Mouse (Mus musculus) testis, adult 2 months (tissue): ENCODE data around the gene Pck1. TPM values are rescaled to one million over a fixed set of nuclear protein-coding genes. Genes with fewer than 3 reads are reported as not detected.
A peak's percentile ranks its signal among the peaks of the same experiment; 100 is the strongest.

Experiments used
- H3K27ac ChIP-seq: fragments of 200-500 bp; 2 replicates; pipeline ENCODE4 v1.5.1; 2012; ENCODE audit warnings: low read depth, low read length; ENCODE audit not compliant: control insufficient read depth, insufficient read depth
- H3K27me3 ChIP-seq: fragments of 200-500 bp; 2 replicates; pipeline ENCODE4 v1.6.1; 2012; ENCODE audit warnings: mild to moderate bottlenecking, low read length, moderate library complexity; ENCODE audit not compliant: control insufficient read depth, insufficient read depth
- H3K36me3 ChIP-seq: fragments of 200-500 bp; 2 replicates; pipeline ENCODE4 v1.6.1; 2012; ENCODE audit warnings: mild to moderate bottlenecking, low read length; ENCODE audit not compliant: control insufficient read depth, insufficient read depth
- H3K4me1 ChIP-seq: fragments of 200-500 bp; 2 replicates; pipeline ENCODE4 v1.6.1; 2012; ENCODE audit warnings: low read length; ENCODE audit not compliant: control insufficient read depth, insufficient read depth
- H3K4me3 ChIP-seq: fragments of 200-500 bp; 2 replicates; pipeline ENCODE4 v1.5.1; 2012; ENCODE audit warnings: low read depth, mild to moderate bottlenecking, low read length, moderate library complexity, mixed read lengths; ENCODE audit not compliant: control insufficient read depth
- CTCF ChIP-seq: fragments of 200-500 bp; IDR thresholded peaks from 2 replicates; pipeline ENCODE4 v1.5.1; 2012; ENCODE audit warnings: low read depth, mild to moderate bottlenecking, inconsistent platforms, low read length, moderate library complexity; ENCODE audit not compliant: control insufficient read depth, insufficient read depth, insufficient replicate concordance
- POLR2A ChIP-seq: fragments of 200-500 bp; IDR thresholded peaks from 2 replicates; pipeline ENCODE4 v1.6.1; 2012; ENCODE audit warnings: low read depth, mild to moderate bottlenecking, inconsistent platforms, low read length, moderate library complexity; ENCODE audit not compliant: control insufficient read depth
- polyA plus RNA-seq: library from polyadenylated mRNA; depleted of rRNA; stranded (reverse); fragments of >200 nt; gene quantifications from 2 replicates; pipeline ENCODE4 v1.2.3, GENCODE M21; 2012; rRNA removed

The Pck1 gene
- polyA plus RNA-seq, 1 experiment = 0.23 TPM

- Histone ChIP-seq H3K36me3 (no peaks in the 10 kb centered on the region), H3K27me3 (no peaks in the 10 kb centered on the region), H3K4me1 (peaks cover 6% of the 10 kb centered on the region), H3K27ac (no peak overlapping the region), H3K4me3 (no peak overlapping the region)
- TF ChIP-seq POLR2A = no peak
- TF ChIP-seq CTCF = no peak
Measured at GRCm38 (mm10) chr2:173187182-173187855, 34.5 kb downstream of the Pck1 start.

GRCm38 (mm10) chr2:173194796-173195195, 41.9 kb downstream of the Pck1 start:
- Histone ChIP-seq H3K27me3 (no peaks in the 10 kb centered on the region), H3K27ac (no peak overlapping the region), H3K36me3 (no peaks in the 10 kb centered on the region), H3K4me3 (no peak overlapping the region), H3K4me1 (no peaks in the 10 kb centered on the region)
- no peak for TF ChIP-seq POLR2A
- TF ChIP-seq CTCF = no peak

GRCm38 (mm10) chr2:173202924-173203689, 50.3 kb downstream of the Pck1 start:
- peaks cover 13% of the 10 kb centered on the region for H3K4me1 ChIP-seq
- TF ChIP-seq CTCF (no peak), POLR2A (no peak)
- no peak overlapping the region for H3K4me3 ChIP-seq
- no peaks in the 10 kb centered on the region for H3K36me3 ChIP-seq
- no peak overlapping the region for H3K27ac ChIP-seq
- H3K27me3 ChIP-seq = no peaks in the 10 kb centered on the region

GRCm38 (mm10) chr2:173203726-173204125, 50.9 kb downstream of the Pck1 start:
- H3K36me3 ChIP-seq = no peaks in the 10 kb centered on the region
- TF ChIP-seq POLR2A (no peak), CTCF (no peak)

GRCm38 (mm10) chr2:173204671-173205070, 51.8 kb downstream of the Pck1 start:
- no peaks in the 10 kb centered on the region for H3K27me3 ChIP-seq
- H3K36me3 ChIP-seq = no peaks in the 10 kb centered on the region
- H3K4me3 ChIP-seq = peak overlapping the region; percentile 84
- peaks cover 13% of the 10 kb centered on the region for H3K4me1 ChIP-seq
- H3K27ac ChIP-seq = no peak overlapping the region
- no peak for TF ChIP-seq POLR2A
- TF ChIP-seq CTCF = no peak

More at GRCm38 (mm10) chr2:173203726-173204125, 50.9 kb downstream of the Pck1 start:
- Histone ChIP-seq H3K4me3 (no peak overlapping the region), H3K27me3 (no peaks in the 10 kb centered on the region), H3K27ac (no peak overlapping the region), H3K4me1 (peaks cover 13% of the 10 kb centered on the region)

- peaks cover 13% of the 10 kb centered on the region for H3K4me1 ChIP-seq
- no peaks in the 10 kb centered on the region for H3K36me3 ChIP-seq
- TF ChIP-seq CTCF (no peak), POLR2A (peak; percentile 52; the same call in 1 of the 2 replicates)
- H3K27me3 ChIP-seq = no peaks in the 10 kb centered on the region
- H3K27ac ChIP-seq = peak overlapping the region; percentile 97
- peak overlapping the region; percentile 84 for H3K4me3 ChIP-seq
Measured at GRCm38 (mm10) chr2:173205563-173206099, 52.8 kb downstream of the Pck1 start.

GRCm38 (mm10) chr2:173207051-173207450, 54.2 kb downstream of the Pck1 start:
- H3K4me1 ChIP-seq = peaks cover 13% of the 10 kb centered on the region
- no peaks in the 10 kb centered on the region for H3K27me3 ChIP-seq
- peak overlapping the region; percentile 28 for H3K4me3 ChIP-seq
- no peaks in the 10 kb centered on the region for H3K36me3 ChIP-seq
- H3K27ac ChIP-seq = no peak overlapping the region
- TF ChIP-seq POLR2A (no peak), CTCF (no peak)

Other genes with a start within 250 kb of the Pck1 start
- 2.4 and 2.8 TPM in 2 replicates for gene Bmp7, start 212.7 kb upstream of the Pck1 start, polyA plus RNA-seq
- 64.1 and 88.7 TPM in 2 replicates for gene Spo11, start 175.3 kb upstream of the Pck1 start, polyA plus RNA-seq
- 76.7 and 77.9 TPM in 2 replicates for gene Rae1, start 152.9 kb upstream of the Pck1 start, polyA plus RNA-seq
- gene Rbm38, start 132.6 kb upstream of the Pck1 start, polyA plus RNA-seq = 33.7 and 37.7 TPM in 2 replicates
- gene Ctcfl, start 33.5 kb upstream of the Pck1 start, polyA plus RNA-seq = 0.59 and 0.62 TPM in 2 replicates
- 0.30 and 0.40 TPM in 2 replicates for gene Zbp1, start 65.9 kb downstream of the Pck1 start, polyA plus RNA-seq
- gene Pmepa1, start 123.5 kb downstream of the Pck1 start, polyA plus RNA-seq = 2.6 and 3.2 TPM in 2 replicates